Mouse (Mus musculus) embryonic facial prominence, embryonic 11.5 days (tissue): ENCODE measurements around the gene Rfc3. TPM values are rescaled to one million over a fixed set of nuclear protein-coding genes. Genes with fewer than 3 reads are reported as not detected.

Experiments
- ATAC-seq: fragments of 200-750 bp; cut with Nextera tagmentation; replicated peaks from 2 replicates; pipeline ENCODE4 v1.8.0; 2017; ENCODE audit warnings: low read depth; ENCODE audit not compliant: insufficient number of reproducible peaks, low FRiP score, low TSS enrichment
- DNase-seq: peaks from one replicate; pipeline ENCODE4 v3.0.0-alpha.2; 2015; ENCODE audit warnings: low spot score
- H3K27ac ChIP-seq: fragments of 300-500 bp; sonication (generic); replicated peaks from 2 replicates; pipeline ENCODE4 v1.5.1; 2014; ENCODE audit warnings: mild to moderate bottlenecking, low read depth, low read length, control low read depth
- H3K27me3 ChIP-seq: fragments of 300-500 bp; sonication (generic); 2 replicates; pipeline ENCODE4 v1.6.1; 2014; ENCODE audit warnings: mild to moderate bottlenecking, low read length, moderate library complexity, mixed read lengths; ENCODE audit not compliant: control insufficient read depth, insufficient read depth
- H3K36me3 ChIP-seq: fragments of 300-500 bp; sonication (generic); replicated peaks from 2 replicates; pipeline ENCODE4 v1.6.1; 2014; ENCODE audit warnings: low read depth, mild to moderate bottlenecking, low read length, moderate library complexity, mixed read lengths; ENCODE audit not compliant: control insufficient read depth, insufficient read depth
- H3K4me1 ChIP-seq: fragments of 300-500 bp; sonication (generic); 2 replicates; pipeline ENCODE4 v1.6.1; 2014; ENCODE audit warnings: low read length, mixed read lengths; ENCODE audit not compliant: control insufficient read depth, insufficient read depth
- H3K4me2 ChIP-seq: fragments of 300-500 bp; sonication (generic); 2 replicates; pipeline ENCODE4 v1.6.1; 2014; ENCODE audit warnings: low read depth, mild to moderate bottlenecking, control low read depth, low read length, moderate library complexity
- H3K4me3 ChIP-seq: fragments of 300-500 bp; sonication (generic); 2 replicates; pipeline ENCODE4 v1.5.1; 2014; ENCODE audit warnings: low read depth, low read length, control low read depth
- H3K9ac ChIP-seq: fragments of 300-500 bp; sonication (generic); replicated peaks from 2 replicates; pipeline ENCODE4 v1.6.1; 2014; ENCODE audit warnings: mild to moderate bottlenecking, control low read depth, low read length
- H3K9me3 ChIP-seq: fragments of 300-500 bp; sonication (generic); replicated peaks from 2 replicates; pipeline ENCODE4 v1.6.1; 2016; ENCODE audit warnings: mild to moderate bottlenecking, low read length, inconsistent platforms, mixed read lengths; ENCODE audit not compliant: control insufficient read depth
- WGBS: fragments of 180-500 bp; shearing (Covaris S2); extraction: QIAGEN DNeasy Blood & Tissue Kit; methylation state at CpG from one replicate; pipeline ENCODE4 v1.1.7; 2014; 5-methylcytosine and 5-hydroxymethylcytosine counted together
- polyA plus RNA-seq: library from polyadenylated mRNA; unstranded; fragments of >200 nt; fragmentation: Nextera tagmentation; extraction: Ambion mirVana; gene quantifications from 2 replicates; pipeline ENCODE4 v1.2.1, GENCODE M21; 2014

The Rfc3 gene
- polyA plus RNA-seq, 1 experiment from 2014 or later = 162 TPM

DNA sequence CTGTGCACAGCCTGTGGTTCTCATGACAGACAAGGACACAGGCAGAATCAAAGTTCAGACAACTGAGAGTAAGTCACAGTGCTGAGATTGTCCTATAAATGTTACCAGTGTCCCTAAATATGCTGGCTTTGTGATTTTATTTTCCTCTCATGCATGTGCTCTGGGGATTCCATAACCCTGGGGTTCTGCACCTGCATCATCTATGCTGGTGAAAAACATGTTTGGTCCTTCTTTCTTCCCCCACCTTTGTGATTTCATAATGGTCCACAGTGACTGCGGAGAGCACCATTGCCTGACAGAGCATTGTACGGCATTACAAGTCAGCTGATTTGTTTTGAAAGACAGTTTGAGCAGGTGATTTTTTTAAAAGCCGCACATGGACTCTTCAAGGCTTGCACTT is 45.1 kb downstream of the Rfc3 start, which contains the start of gene Vmn2r18:
Gene Vmn2r18 (minus strand): TSS at position 101 of the 400 bp plus-strand sequence.
- DNase-seq (no peak), ATAC-seq (no peak)
- Histone ChIP-seq H3K4me3 (no peak within 1 kb of the TSS), H3K27ac (no peak within 1 kb of the TSS), H3K9ac (no peak within 1 kb of the TSS), H3K27me3 (no peaks in the 10 kb centered on the region), H3K4me2 (no peak within 1 kb of the TSS), H3K36me3 (no peaks in the 10 kb centered on the region), H3K4me1 (no peaks in the 10 kb centered on the region), H3K9me3 (no peaks in the 10 kb centered on the region)
- 82% methylated on average over 3 of the region's 3 CpGs for WGBS

DNA sequence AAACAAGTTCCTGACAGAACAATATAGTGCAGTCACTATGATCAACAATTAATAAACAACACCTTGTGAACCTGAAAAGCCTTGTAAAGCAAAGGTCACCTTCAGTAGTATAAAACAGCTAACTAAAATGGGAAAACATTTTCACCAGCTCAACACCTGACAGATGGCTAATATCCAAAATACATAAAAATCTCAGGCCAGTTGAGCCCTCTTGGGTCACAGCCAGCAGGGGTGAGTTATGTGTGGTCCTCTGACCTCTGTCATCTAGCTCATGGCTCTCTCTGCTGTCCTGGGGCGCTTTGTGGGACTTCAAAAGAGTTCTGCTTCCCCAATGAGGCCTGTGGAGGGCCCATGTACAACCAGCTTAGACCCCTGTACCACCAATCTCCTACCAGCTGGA is 49.3 kb downstream of the Rfc3 start:
- no peak overlapping the region for H3K9ac ChIP-seq
- 40% methylated on average over 1 of the region's 1 CpGs for WGBS
- no peaks in the 10 kb centered on the region for H3K27me3 ChIP-seq
- H3K4me2 ChIP-seq = no peak overlapping the region
- H3K27ac ChIP-seq = no peak overlapping the region
- H3K4me3 ChIP-seq = no peak overlapping the region
- H3K4me1 ChIP-seq = no peaks in the 10 kb centered on the region
- DNase-seq (no peak), ATAC-seq (no peak)
- no peaks in the 10 kb centered on the region for H3K36me3 ChIP-seq
- H3K9me3 ChIP-seq = no peaks in the 10 kb centered on the region

Other genes starting within 250 kb of the Rfc3 start
- not detected in 2 replicates for gene Gm42906, start 223.1 kb downstream of the Rfc3 start, polyA plus RNA-seq
- 0.14 and 0.21 TPM in 2 replicates for gene Vmn2r18, start 45.2 kb downstream of the Rfc3 start, polyA plus RNA-seq